Mouse (Mus musculus) olfactory bulb, adult 2 months (tissue): ENCODE measurements at regions not wholly inside any gene's neighbourhood (a gene's known extent, or its start where the extent isn't known, plus 50 kb on each side); places are given as distances from the start of the nearest gene placed in this dataset.

Source experiments
- H3K27ac ChIP-seq: fragments of 200-500 bp; 2 replicates; pipeline ENCODE4 v1.5.1; 2012; ENCODE audit warnings: low read depth, low read length; ENCODE audit not compliant: insufficient read depth
- H3K4me1 ChIP-seq: fragments of 200-500 bp; 2 replicates; pipeline ENCODE4 v1.6.1; 2012; ENCODE audit warnings: low read length; ENCODE audit not compliant: control insufficient read depth, insufficient read depth
- H3K4me3 ChIP-seq: fragments of 200-500 bp; 2 replicates; pipeline ENCODE4 v1.5.1; 2012; ENCODE audit warnings: mild to moderate bottlenecking, low read depth, low read length, moderate library complexity; ENCODE audit not compliant: insufficient read depth
- CTCF ChIP-seq: fragments of 200-500 bp; IDR thresholded peaks from 2 replicates; pipeline ENCODE4 v1.5.1; 2012; ENCODE audit warnings: low read depth, mild to moderate bottlenecking, low read length, moderate library complexity; ENCODE audit not compliant: insufficient read depth
- POLR2A ChIP-seq: fragments of 200-500 bp; IDR thresholded peaks from 2 replicates; pipeline ENCODE4 v1.6.1; 2012; ENCODE audit warnings: mild to moderate bottlenecking, low read depth, low read length, moderate library complexity; ENCODE audit not compliant: insufficient read depth
- WGBS: fragments of 180-500 bp; shearing (Covaris S2); methylation state at CpG from one replicate; pipeline ENCODE4 v1.1.7; 2018; 5-methylcytosine and 5-hydroxymethylcytosine counted together

GRCm38 (mm10) chr1:137017642-137018041, 57.4 kb upstream of the Nr5a2 start:
- Histone ChIP-seq H3K4me3 (no peak overlapping the region), H3K27ac (no peak overlapping the region), H3K4me1 (no peaks in the 10 kb centered on the region)
- 82% methylated on average over 5 of the region's 5 CpGs for whole genome bisulfite sequencing
- TF ChIP-seq POLR2A (no peak), CTCF (no peak)

- Histone ChIP-seq H3K27ac (no peak overlapping the region), H3K4me3 (no peak overlapping the region), H3K4me1 (no peaks in the 10 kb centered on the region)
- 80% methylated on average over 9 of the region's 9 CpGs for WGBS
- TF ChIP-seq CTCF = no peak
- no peak for TF ChIP-seq POLR2A
These were observed 50.1 kb upstream of the Nr5a2 start for GRCm38 (mm10) chr1:137010240-137010926.
